ENCODE assay signal across 8 mouse cellular contexts in the genomic region with DNA sequence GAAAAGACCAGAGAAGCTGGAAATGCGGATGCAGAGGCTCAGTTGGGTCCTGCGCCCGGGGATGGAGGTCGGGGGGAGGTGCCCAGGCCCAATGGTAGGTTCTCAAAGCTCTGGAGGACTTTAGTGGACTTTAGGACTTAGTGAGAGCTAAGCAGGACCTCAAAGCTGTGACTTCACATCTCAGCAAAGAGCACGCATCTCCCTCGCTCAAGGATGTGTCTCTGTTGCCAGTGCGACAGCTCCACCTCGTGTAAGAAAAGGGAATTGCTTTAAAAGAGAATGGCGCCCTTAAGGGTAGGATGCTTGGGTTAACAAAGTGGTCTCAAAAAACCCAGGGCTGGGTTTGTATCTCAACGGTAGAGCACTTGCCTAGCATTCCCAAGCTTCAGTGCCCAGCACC. TPM values are rescaled to one million over a fixed set of nuclear protein-coding genes. Genes with fewer than 3 reads are reported as not detected.
A peak's percentile ranks its signal among the peaks of the same experiment; 100 is the strongest.
DNase-seq lines count a peak whose midpoint lies in the region; ATAC-seq and TF ChIP-seq lines count a peak whose summit lies in the region.

No protein-coding gene starts in this region.

- 0 out of 2 replicates have a peak, but pooled peaks have one; percentile 6 for ATAC-seq in stomach, postnatal 0 days (ENCODE audit: low FRiP score, low TSS enrichment)

- intact Hi-C loops in heart, postnatal 14 days (cut with DNase I), result loop anchor here (1.0 to 10.0 kb wide), 2 partner anchors 162 to 363 kb away; no protein-coding TSS in a partner anchor

- H3K27me3 ChIP-seq in stomach, postnatal 0 days (ENCODE audit: control insufficient read depth, insufficient read depth, low read length), result no peaks in the 10 kb centered on the region

- no peak for TF ChIP-seq EP300 in stomach, postnatal 0 days (optimal IDR thresholded peaks at IDR 0.05)

- TF ChIP-seq CTCF in cortical plate, adult 2 months (IDR thresholded peaks at IDR 0.05; ENCODE audit: extremely low read depth, insufficient read depth, low read length), result peak; percentile 95
- peak; percentile 93 for TF ChIP-seq CTCF in stomach, postnatal 0 days (IDR thresholded peaks at IDR 0.05; ENCODE audit: low read depth)

- no peaks in the 10 kb centered on the region for H3K9me3 ChIP-seq in stomach, postnatal 0 days (ENCODE audit: control insufficient read depth, low read length)

- no peaks in the 10 kb centered on the region for H3K36me3 ChIP-seq in stomach, postnatal 0 days (ENCODE audit: control insufficient read depth, insufficient read depth, low read length)

- no peaks in the 10 kb centered on the region for H3K4me1 ChIP-seq in cortical plate, adult 2 months (ENCODE audit: control insufficient read depth, insufficient read depth, low read length)
- no peaks in the 10 kb centered on the region for H3K4me1 ChIP-seq in stomach, postnatal 0 days (replicated peaks; ENCODE audit: control insufficient read depth, insufficient read depth)

- no peak overlapping the region for H3K9ac ChIP-seq in stomach, postnatal 0 days (ENCODE audit: low read length)

- H3K4me3 ChIP-seq in cortical plate, adult 2 months (ENCODE audit: insufficient read depth, low read length), result no peak overlapping the region
- no peak overlapping the region for H3K4me3 ChIP-seq in stomach, postnatal 0 days (ENCODE audit: low read depth, low read length)

- no peak for TF ChIP-seq POLR2A in cortical plate, adult 2 months (IDR thresholded peaks at IDR 0.05; ENCODE audit: extremely low read depth, insufficient read depth, low read length)

- no peak overlapping the region for H3K4me2 ChIP-seq in stomach, postnatal 0 days (replicated peaks; ENCODE audit: low read depth)

- 20% methylated on average over 10 of the region's 10 CpGs for WGBS in stomach, postnatal 0 days

- peak; percentile 43 to 57 for DNase-seq in left cerebral cortex, adult 18-20 months (ENCODE audit: low spot score in 2 of 2)
- no peak for DNase-seq in left cerebral cortex, adult 11 months (ENCODE audit: low spot score)
- DNase-seq in WW6 (ENCODE audit: low read depth, low spot score), result peak; percentile 63
- DNase-seq in heart, postnatal 14 days, result peak; percentile 29 to 63
- peak; percentile 62 for DNase-seq in layer of hippocampus, adult 11-12 months (ENCODE audit: low spot score)
- peak; percentile 82 for DNase-seq in mesoderm, embryonic 11.5 days (ENCODE audit: low read depth, low spot score)
- peak; percentile 64 for DNase-seq in stomach, postnatal 0 days (ENCODE audit: low spot score)

- no peak overlapping the region for H3K27ac ChIP-seq in cortical plate, adult 2 months (ENCODE audit: insufficient read depth, low read length)
- no peak overlapping the region for H3K27ac ChIP-seq in stomach, postnatal 0 days (replicated peaks)

RNA-seq across cellular contexts. Expression of a gene that starts 42.1 kb away (rescaled TPM):
- 10 to 100 TPM; 44.8 to 45.0 TPM for total RNA-seq in left cerebral cortex, adult 18-20 months (2021)
- polyA plus RNA-seq in cortical plate, adult 2 months (2012; rRNA removed), result 22.3 and 22.7 TPM in 2 replicates
- total RNA-seq in heart, postnatal 14 days (2021), result not detected
- polyA plus RNA-seq in stomach, postnatal 0 days (2015; fragmentation: Nextera tagmentation; extraction: Ambion mirVana), result 0.34 and 0.54 TPM in 2 replicates

Comparison
In these comparisons a context has a peak if more than half of its experiments do, and no peak if none do; other contexts are left out.
1. RNA of a gene that starts 42.1 kb away (total RNA-seq): 44.8 to 45.0 TPM in left cerebral cortex, adult 18-20 months; not detected in heart, postnatal 14 days; every median in the first group is over 10 times any median in the second.